Mouse (Mus musculus) heart, postnatal 4 days (tissue): Measurements from ENCODE around the gene Guca2b. TPM values are rescaled to one million over a fixed set of nuclear protein-coding genes. Genes with fewer than 3 reads are reported as not detected.

ENCODE experiments used
- DNase-seq: peaks from one replicate; pipeline ENCODE4 v3.0.0; 2021
- total RNA-seq, 2 experiments: library from RNA; stranded (reverse); gene quantifications; 2 replicates each; pipeline ENCODE4 v1.2.3; 2021

Guca2b gene
- under 1 TPM in 1 of 2 experiments, not detected in 1; 0.79 TPM for total RNA-seq

GRCm38 (mm10) chr4:119658731-119659130, at the start of gene Guca2b:
Gene Guca2b, minus strand, starts transcription at chr4:119658954.
- no peak for DNase-seq

GRCm38 (mm10) chr4:119707751-119708150, 49.0 kb upstream of the Guca2b start:
- peak; percentile 50 for DNase-seq

- peak; percentile 16 for DNase-seq
Measured at GRCm38 (mm10) chr4:119707326-119707725, 48.6 kb upstream of the Guca2b start.

GRCm38 (mm10) chr4:119703965-119704364, 45.2 kb upstream of the Guca2b start:
- DNase-seq: no peak

GRCm38 (mm10) chr4:119701269-119701954, 42.7 kb upstream of the Guca2b start:
- no peak for DNase-seq

- no peak for DNase-seq
Measured at GRCm38 (mm10) chr4:119698339-119698738, 39.6 kb upstream of the Guca2b start.

GRCm38 (mm10) chr4:119685746-119686145, 27.0 kb upstream of the Guca2b start:
- DNase-seq: no peak

GRCm38 (mm10) chr4:119682596-119682995, 23.8 kb upstream of the Guca2b start:
- DNase-seq: no peak

- no peak for DNase-seq
Measured at GRCm38 (mm10) chr4:119672685-119673084, 13.9 kb upstream of the Guca2b start.

- no peak for DNase-seq
Measured at GRCm38 (mm10) chr4:119671164-119671563, 12.4 kb upstream of the Guca2b start.

- DNase-seq: no peak
Measured at GRCm38 (mm10) chr4:119670736-119671135, 12.0 kb upstream of the Guca2b start.

GRCm38 (mm10) chr4:119670210-119670555, 11.4 kb upstream of the Guca2b start:
- no peak for DNase-seq

- no peak for DNase-seq
Measured at GRCm38 (mm10) chr4:119669356-119670209, 10.8 kb upstream of the Guca2b start.

GRCm38 (mm10) chr4:119668596-119668995, 9.8 kb upstream of the Guca2b start:
- no peak for DNase-seq

GRCm38 (mm10) chr4:119668185-119668584, 9.4 kb upstream of the Guca2b start:
- DNase-seq: no peak

- DNase-seq: peak; percentile 71
Measured at GRCm38 (mm10) chr4:119667454-119667853, 8.7 kb upstream of the Guca2b start.

GRCm38 (mm10) chr4:119666116-119666515, 7.4 kb upstream of the Guca2b start:
- DNase-seq: no peak

GRCm38 (mm10) chr4:119665166-119665565, 6.4 kb upstream of the Guca2b start:
- no peak for DNase-seq

- DNase-seq: no peak
Measured at GRCm38 (mm10) chr4:119663409-119664095, 4.8 kb upstream of the Guca2b start.

- DNase-seq: peak; percentile 25
Measured at GRCm38 (mm10) chr4:119662976-119663375, 4.2 kb upstream of the Guca2b start.

GRCm38 (mm10) chr4:119662151-119662550, 3.4 kb upstream of the Guca2b start:
- DNase-seq: peak; percentile 33

- no peak for DNase-seq
Measured at GRCm38 (mm10) chr4:119660007-119660406, 1.3 kb upstream of the Guca2b start.

- no peak for DNase-seq
Measured at GRCm38 (mm10) chr4:119658246-119658645, 508 bp downstream of the Guca2b start.
